Mouse (Mus musculus) left cerebral cortex, postnatal 25 days (tissue): ENCODE data around the gene Dpp6. TPM values are rescaled to one million over a fixed set of nuclear protein-coding genes. Genes with fewer than 3 reads are reported as not detected.

Experiments
- DNase-seq, 2 experiments: peaks; one replicate each; pipeline ENCODE4 v3.0.0; 2022; ENCODE audit warnings: low spot score in 2 of 2, mixed read lengths in 1 of 2
- intact Hi-C: fragments of 180-260 bp; cut with DNase I; formaldehyde crosslinking; loops from one replicate; pipeline ENCODE4 v1.15.1; 2025
- total RNA-seq, 2 experiments: library from RNA; stranded (reverse); gene quantifications; 2 replicates each; pipeline ENCODE4 v1.2.3; 2021

The Dpp6 gene
- total RNA-seq, 2 experiments from 2014 or later = 183 to 184 TPM

DNA sequence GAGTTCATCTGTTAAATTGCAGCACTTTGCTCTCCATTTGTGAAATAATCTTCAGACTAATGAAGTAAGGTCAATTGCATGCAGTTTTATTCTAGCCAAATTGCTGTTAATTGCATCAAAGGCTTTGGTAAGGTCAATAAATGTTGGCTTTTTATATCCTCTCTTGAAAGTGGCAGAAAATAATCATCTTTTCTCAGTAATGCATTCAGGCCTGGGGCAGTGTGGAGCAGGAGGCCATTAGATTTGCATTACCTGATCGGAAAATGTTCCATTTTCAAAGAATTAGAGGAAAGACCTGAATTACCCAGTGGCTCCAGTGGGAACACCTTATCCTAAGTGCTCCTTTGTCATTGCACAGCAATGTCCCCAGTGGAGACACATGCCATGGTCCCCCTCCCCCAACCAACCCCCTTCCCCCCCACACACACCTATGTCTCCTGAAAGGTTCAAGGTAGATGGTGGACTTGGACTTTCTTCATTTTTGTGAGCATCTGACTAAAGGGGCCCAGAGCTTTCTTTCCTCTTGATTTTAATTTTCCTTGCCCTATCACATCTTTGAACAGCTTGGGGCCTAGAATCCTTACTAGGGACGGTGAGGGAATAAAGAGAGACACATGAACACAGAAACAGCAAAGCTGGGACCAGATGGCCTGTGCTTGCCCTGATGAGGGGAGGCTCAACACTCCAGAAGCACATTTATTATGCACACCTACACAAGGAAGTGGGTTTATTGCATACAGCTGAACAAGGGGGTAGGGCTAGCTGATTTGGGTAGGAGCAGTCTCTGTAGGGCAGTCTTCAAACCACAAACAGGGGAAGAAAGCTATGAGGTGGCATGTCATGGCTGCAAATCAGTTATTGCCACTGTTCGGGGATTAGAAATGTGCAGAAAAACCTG lies 506.1 kb downstream of the Dpp6 start:
- DNase-seq = peak in 1 of 2 experiments; percentile 44
- intact Hi-C loops = no loop called here

DNA sequence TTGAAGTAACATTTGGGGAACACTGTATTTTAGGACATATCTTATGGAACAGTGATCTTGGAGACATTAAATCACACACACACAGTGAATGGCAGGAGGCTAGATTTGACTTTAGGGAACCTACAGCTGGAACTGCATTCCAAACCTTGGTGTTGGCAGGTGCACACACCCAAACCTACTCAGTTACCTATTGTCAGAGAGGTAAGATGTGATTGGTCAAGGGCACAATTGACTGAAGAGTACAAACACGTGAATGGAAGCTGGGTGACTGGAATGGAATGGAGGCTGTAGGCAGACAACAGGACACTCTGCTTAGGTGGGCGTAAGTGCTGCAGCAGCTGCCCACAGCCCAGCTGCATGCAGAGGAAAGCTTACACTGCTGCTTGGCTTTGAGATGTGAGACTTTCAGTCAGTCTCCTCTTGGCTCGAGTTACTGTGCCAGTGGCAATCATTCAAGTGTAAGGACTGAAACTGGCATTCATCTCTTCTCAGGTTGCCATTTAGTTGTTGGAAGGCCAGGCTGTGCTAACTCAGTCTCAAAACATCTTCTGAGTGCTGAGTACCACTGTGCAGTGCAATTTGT lies 507.4 kb downstream of the Dpp6 start:
- intact Hi-C loops = loop anchor here (2.0 kb wide), 1 partner anchor 124 kb away; no protein-coding TSS in a partner anchor
- DNase-seq = peak; percentile 36 to 80

DNA sequence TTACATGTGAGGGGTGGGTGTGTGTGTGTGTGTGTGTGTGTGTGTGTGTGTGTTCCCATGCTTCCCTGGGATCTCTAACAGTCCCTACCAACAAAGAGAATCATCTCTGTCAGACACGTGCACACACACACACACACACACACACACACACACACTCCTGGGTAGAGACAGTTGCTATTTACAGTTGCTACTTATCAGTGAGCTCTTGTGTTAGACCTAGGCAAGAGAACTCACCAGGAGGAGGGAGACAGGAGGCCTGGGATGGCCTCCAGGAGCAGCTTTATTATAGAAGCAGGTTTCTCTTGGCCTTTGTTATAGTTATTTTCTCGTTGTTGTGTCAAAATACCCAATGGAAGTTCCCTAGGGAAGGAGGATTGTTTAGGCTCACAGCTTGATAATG lies 519.7 kb downstream of the Dpp6 start:
- intact Hi-C loops = no loop called here
- DNase-seq = no peak

DNA sequence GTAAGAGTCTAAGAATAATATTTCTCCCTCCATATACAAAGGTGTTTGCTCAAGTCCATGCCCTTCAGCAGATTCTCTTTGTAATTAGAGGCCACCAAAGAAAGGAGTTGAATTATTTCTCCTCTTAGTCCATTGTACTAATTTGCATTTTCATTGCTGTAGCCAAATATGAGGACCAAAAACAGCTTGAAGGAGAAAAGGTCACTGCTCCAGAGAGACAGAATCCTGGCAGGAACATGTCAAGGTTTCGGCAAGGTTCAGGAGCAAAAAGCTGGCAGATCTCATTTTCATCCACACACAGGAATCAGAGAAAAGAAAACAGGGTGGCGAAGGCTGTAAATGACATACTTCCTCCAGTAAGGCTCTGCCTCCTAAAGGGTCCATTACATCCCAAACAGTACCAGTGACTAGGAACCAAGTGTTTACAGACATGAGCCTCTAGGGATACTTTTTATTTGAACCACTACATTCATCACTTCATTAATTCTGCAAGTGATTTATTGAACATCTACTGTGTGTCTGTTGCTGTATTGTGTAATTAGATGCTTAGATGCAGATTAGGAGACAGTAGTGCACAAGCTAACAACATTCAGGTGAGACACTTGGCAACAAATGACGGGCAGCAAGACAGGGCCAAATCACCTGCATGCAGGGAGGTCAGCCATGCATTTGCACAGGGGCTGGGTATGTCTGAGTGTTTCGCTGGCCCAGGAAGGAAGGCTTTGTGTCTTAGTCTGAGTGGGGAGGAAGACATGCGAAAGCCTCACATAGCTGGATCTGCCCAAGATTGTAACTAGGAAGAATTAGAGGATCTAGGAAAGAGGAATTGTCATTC lies 522.4 kb downstream of the Dpp6 start:
- intact Hi-C loops = no loop called here
- DNase-seq = no peak

DNA sequence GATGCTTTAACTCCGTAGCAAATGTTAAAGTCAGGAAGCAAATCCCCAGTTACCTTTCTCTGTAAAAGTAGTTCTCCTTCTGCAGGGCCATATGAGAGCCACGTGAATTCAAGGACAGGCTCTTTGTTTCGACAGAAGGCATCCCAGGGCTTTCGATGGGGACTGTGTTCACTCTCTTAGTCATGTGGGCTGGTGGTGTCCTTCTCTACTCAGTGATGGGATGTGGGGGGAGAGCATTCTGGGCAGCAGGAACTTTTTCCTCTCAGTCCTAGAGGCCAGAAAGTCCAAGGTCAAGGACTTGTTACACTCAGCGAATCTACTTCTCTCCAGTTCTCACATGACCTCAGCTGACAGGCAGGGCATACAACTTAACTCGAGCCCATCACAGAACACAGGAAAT lies 525.3 kb downstream of the Dpp6 start:
- no peak for DNase-seq
- intact Hi-C loops = no loop called here

DNA sequence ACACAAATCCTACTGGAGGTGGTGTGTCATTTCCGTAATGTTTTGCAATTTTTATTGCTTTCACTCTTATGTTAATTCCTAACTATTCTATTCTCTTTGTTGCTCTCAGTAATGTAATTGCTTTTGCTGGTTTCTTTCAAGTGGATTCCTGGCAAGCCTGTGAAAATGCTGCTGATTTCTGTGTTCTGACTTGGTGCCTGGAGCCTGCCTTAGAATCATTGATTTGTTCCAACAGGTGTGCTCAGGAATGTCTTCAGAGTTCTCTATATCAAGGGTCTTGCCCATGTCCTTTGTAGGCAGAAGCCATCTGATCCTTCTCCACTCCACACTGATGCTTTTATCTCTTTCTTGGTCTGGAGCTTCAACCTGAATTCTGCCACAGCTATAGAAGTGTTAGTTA lies 526.6 kb downstream of the Dpp6 start:
- DNase-seq = no peak
- intact Hi-C loops = no loop called here

DNA sequence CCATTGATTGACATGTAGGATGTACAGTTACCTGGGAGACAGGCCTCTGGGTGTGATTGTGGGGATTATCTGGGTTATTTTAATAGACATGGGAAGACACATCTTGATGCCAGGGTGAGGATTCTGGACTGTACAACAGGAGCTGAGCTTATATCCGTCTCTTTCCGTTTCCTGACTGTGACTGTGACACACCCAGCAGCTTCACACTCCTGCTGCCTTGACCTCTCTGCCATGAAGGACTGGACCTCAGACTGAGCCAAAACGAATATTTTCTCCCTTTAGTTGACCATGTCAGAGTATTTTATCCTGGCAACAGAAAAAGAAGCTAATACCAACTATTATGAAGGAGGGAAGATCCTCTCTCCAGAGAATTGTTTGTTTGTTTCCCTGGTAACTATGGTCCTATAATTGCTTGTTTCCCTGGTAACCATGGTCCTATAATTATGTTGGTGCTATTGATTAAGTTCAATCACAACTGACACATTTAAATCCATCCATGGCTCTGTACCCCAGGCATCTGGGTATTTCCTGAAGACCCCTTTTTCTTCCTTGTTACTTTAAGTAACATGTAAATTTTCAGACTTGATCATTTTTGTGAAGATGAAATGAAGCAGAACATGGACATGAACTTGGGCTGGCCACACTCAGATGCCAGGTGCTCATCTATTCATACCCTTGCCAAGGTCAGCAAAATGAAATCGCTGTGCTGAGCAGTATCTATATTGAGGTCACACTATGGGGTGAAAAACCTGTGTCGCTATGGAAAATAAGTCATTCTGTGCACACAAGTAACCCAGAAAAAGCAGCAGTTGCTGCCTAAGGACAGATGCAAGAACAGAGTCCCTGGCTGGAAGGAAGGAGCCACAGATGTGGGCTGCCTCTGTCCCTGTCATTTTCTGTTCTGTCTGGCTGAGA lies 531.4 kb downstream of the Dpp6 start:
- intact Hi-C loops = no loop called here

DNA sequence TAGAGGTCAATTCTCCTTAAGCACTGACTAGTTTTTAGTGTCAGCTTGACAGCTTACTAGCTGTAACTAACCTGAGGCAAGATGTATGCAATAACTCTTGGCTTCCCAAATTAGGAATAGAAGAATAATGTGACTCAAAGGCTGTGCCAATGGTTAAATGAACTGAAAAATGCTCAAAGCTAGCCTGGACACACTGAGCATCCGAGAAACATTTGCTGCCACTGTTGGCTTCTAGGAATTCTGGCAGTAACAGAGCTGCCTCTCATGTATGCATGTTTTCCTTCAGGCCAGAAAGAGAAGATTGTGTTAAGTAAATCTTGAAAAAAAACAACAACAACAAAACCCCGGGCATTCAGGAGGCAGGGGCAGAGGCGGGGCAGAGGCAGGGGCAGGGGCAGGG lies 540.6 kb downstream of the Dpp6 start:
- intact Hi-C loops = no loop called here

More for the DNA sequence above, 531.4 kb downstream of the Dpp6 start:
- no peak for DNase-seq

DNA sequence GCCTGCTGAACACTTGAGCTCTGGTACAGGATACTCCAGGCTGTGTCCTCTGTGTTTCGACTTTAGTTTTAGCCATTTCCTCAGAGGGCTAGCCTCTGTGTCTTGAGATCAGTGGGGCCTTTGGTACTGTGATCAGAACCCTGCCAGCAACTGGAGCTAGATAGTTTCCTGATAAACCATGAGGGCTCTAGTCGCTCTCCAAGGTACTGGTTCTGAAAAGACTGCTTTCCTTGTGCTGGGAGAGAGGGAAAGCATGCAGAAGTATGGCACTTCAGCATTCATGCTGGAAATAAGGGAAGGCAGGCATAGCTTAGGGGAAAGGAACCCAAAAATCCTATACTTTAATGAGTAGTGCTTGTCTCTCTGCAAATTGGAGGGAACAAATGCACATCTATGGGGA lies 548.9 kb downstream of the Dpp6 start:
- DNase-seq = no peak
- intact Hi-C loops = no loop called here

More for the DNA sequence above, 540.6 kb downstream of the Dpp6 start:
- no peak for DNase-seq

DNA sequence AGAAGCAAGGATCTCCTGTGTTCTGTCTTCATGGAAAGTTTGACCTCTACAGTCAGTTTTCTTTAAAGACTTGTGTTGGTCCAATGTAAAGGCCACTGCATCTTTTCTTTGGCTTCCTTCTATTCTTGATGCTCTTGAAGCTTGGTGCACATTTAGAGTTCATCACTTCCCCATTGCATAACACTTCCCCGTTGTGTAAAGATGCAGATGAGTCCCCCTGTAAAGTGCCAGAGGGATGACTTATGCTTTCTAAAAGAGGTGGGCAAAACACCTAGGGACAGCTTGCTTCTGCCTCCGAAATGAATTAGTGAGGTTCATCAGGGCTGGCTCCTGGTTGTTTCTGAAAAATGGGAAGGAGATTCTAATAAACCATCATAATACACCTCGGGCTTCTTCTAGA lies 553.8 kb downstream of the Dpp6 start:
- peak in 1 of 2 experiments; percentile 43 for DNase-seq
- intact Hi-C loops = no loop called here

DNA sequence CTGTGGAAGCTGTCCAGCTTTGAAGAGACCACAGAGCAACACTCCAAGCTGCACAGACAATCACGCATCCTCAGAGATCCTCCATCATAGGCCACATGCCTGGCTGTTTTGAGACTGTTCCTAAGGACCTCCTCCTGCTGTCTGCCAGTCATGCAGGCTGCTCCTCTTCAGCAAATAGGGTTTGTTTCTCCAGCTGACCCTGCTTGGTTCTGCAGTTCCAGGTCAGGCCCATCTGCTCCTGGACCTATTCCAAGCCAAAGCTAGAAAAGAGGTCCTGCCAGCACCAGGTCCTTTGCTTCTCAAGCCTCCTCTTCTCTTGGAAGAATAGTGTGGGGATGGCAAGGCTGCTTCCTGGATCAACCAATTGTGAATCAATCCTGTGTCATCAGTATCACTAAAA lies 556.9 kb downstream of the Dpp6 start:
- no peak for DNase-seq
- intact Hi-C loops = no loop called here

DNA sequence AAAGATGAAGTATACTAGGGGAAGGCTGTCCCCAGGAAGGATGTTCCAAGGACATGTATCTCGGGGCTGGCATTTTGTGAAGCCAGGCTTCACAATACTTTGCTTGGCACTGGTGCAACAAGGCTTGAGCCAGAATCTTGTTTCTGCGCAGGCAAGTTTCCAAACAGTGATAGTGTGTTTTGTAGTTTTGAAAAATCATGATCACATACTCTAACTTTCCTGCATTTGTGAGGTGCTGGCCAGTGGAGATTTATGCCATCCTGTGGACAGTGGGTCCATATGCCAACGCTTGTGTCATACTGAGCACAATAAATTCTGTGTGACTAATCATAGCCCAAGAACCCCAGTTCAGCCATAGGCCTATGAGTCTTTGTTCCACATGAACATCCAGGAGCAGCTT lies 558.8 kb downstream of the Dpp6 start:
- DNase-seq = peak in 1 of 2 experiments; percentile 16
- intact Hi-C loops = no loop called here

DNA sequence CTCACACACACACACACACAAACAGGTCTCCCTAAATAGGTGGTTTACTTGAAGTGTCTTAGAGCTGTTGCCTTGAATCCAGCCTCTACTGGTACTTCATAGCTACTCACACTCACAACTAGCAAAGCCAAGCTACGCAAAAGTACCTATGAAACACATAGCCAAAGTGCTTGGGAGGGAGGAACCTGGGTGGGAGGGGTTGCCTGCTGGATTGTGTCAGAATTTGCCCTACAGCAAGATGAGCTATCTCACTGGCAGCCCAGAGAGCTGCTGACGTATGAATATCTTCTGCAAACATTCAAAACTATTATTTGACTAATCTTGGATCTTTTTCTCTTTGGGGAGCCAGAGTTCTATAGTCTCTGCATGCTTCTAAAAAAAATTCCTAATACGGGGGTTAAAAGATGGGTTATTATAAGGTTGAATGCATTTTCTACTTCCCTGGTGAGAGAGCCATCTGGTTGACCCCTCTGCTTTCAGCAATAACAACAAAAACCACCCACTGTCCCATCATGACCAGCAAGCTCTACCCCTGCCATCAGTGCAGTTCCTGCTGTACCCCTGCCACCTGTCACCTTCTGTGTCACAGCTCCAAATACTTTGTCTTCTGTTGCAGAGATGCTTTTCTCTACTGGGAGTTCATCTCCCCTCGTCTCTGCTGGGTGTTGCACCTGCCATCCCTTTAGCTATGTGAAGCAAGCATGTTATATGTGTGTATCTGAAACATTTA lies 563.8 kb downstream of the Dpp6 start:
- intact Hi-C loops = no loop called here
- no peak for DNase-seq

DNA sequence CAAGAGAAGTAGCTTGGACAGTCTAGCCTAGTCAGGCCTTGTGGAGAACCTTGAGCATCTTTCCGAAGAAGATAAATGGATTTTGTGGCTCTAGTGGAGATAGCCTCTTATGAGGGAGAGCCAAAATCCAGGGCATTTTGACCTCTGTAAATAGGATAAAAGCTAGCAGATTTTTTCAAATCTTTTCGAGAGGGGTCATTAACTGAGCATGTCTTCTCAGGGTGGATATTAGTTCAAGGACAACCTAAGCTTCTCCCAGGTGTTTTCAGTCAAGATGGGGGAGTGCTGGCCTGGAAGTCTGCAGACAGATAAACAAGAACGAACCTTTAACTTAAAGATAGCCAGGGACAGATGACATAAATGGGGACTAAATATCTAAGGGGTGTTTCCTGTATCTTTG lies 581.4 kb downstream of the Dpp6 start:
- no peak for DNase-seq
- intact Hi-C loops = no loop called here

DNA sequence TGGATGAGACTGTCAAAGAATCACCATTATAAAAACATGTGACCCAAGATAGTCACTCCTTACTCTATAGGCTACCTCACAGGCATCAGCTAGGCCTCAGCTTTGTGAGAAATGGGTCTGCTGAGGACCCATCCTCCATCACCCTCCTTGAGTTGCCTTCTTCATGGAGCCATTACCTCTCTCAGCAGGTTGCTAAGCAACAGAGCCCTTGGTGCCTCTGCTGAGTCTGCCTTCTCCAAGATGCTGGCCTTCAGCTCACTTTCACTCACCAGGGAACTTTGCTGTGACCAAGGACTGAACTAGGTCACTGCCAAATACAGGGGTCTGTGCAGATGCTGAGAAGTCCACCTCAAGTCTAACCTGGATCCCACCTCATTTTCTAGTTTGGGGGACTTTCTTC lies 582.1 kb downstream of the Dpp6 start:
- intact Hi-C loops = no loop called here

DNA sequence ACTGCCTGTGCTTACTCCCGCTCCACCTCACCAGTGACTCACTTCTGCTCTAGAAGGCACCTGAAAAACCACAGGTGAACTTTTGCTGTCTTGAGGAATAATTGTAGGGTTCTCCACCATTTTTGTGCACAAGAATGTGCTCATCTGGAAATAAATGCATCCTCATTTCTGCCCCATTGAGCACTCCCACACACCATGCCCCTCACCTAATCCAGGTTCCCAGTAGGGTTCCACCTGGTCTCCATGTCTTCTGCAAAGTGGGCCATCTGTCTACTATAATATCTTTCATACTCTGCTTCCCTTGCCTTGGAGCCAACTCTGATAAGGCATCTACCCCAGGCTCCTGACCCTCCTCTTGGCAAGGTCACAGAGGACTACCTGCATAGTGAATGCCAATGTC lies 585.6 kb downstream of the Dpp6 start:
- intact Hi-C loops = no loop called here
- DNase-seq = no peak

More for the DNA sequence above, 582.1 kb downstream of the Dpp6 start:
- peak in 1 of 2 experiments; percentile 12 for DNase-seq

DNA sequence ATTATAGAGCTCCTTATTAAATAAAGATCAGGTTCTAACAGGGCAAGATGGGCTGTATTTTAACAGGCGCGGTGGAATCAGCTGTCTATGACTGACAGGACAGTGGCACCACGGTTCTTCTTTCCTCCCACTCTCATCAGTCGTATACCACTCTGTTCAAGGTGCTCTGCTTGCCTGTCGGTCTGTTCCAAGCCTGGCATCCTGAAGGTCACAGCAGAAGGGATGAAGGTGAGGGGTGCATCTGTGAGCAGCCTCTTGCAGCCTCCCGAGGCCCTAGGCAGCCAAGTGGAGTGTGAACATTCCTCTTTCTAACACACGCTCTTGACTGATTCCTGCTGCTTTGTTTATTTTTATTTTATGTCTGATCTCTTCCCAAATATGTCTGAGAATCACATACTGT lies 591.9 kb downstream of the Dpp6 start:
- intact Hi-C loops = no loop called here

DNA sequence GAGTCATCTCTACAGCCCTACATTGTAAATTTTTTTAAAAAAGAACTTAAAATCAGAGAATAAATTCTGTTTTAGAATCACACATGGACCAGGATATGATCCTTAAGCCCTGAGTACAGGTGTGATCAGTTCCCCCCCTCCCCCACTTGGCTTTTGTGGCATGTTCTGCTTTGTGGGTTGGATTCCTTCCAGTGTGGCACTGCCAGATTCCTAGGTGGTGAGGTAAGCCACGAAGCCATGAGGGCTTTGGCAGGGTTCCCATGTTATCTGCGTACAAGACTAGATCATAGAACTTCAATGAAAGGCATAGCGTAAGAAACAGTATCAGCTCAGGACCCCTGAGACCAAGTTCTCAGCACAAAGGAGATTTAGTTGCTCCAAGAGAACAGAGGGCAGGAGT lies 596.0 kb downstream of the Dpp6 start:
- intact Hi-C loops = loop anchor here (10.0 kb wide), 1 partner anchor 148 kb away; no protein-coding TSS in a partner anchor
- DNase-seq = no peak

More for the DNA sequence above, 591.9 kb downstream of the Dpp6 start:
- DNase-seq = no peak
